Mouse (Mus musculus): ENCODE measurements around the gene Wdr1. TPM values are rescaled to one million over a fixed set of nuclear protein-coding genes. Genes with fewer than 3 reads are reported as not detected.
"Not testable (repeated sequence)": the region's sequence is repeated elsewhere in the genome, so short reads cannot be mapped to it uniquely, and the experiment has no call there.

The Wdr1 gene
- polyA plus RNA-seq, 1 experiment from 2014 or later, result 265 TPM

GRCm38 (mm10) chr5:38496491-38497057 is 66.4 kb downstream of the Wdr1 start:
- DNase-seq (ENCODE audit: low spot score), result no peak

- DNase-seq (ENCODE audit: low spot score), result no peak
These were observed 69.1 kb downstream of the Wdr1 start for GRCm38 (mm10) chr5:38493890-38494289.

- no peak for DNase-seq (ENCODE audit: low spot score)
These were observed 71.3 kb downstream of the Wdr1 start for GRCm38 (mm10) chr5:38491763-38492162.

- no peak for DNase-seq (ENCODE audit: low spot score)
These were observed 73.3 kb downstream of the Wdr1 start for GRCm38 (mm10) chr5:38489739-38490138.

- DNase-seq (ENCODE audit: low spot score), result no peak
These were observed 74.1 kb downstream of the Wdr1 start for GRCm38 (mm10) chr5:38488673-38489615.

GRCm38 (mm10) chr5:38488026-38488425 is 75.0 kb downstream of the Wdr1 start:
- no peak for DNase-seq (ENCODE audit: low spot score)

GRCm38 (mm10) chr5:38487247-38487646 is 75.8 kb downstream of the Wdr1 start:
- no peak for DNase-seq (ENCODE audit: low spot score)

GRCm38 (mm10) chr5:38485946-38486345 is 77.1 kb downstream of the Wdr1 start:
- no peak for DNase-seq (ENCODE audit: low spot score)

GRCm38 (mm10) chr5:38483518-38484110 is 79.4 kb downstream of the Wdr1 start:
- no peak for DNase-seq (ENCODE audit: low spot score)

- DNase-seq (ENCODE audit: low spot score), result no peak
These were observed 82.0 kb downstream of the Wdr1 start for GRCm38 (mm10) chr5:38480822-38481707.

- peak; percentile 82 for DNase-seq (ENCODE audit: low spot score)
These were observed 82.9 kb downstream of the Wdr1 start for GRCm38 (mm10) chr5:38479908-38480725.

- DNase-seq (ENCODE audit: low spot score), result not testable (repeated sequence)
These were observed 83.5 kb downstream of the Wdr1 start for GRCm38 (mm10) chr5:38479545-38479907.

- DNase-seq (ENCODE audit: low spot score), result peak; percentile 53
These were observed 84.0 kb downstream of the Wdr1 start for GRCm38 (mm10) chr5:38479027-38479426.

- DNase-seq (ENCODE audit: low spot score), result no peak
These were observed 85.1 kb downstream of the Wdr1 start for GRCm38 (mm10) chr5:38477731-38478445.

GRCm38 (mm10) chr5:38476861-38477565 is 86.0 kb downstream of the Wdr1 start:
- DNase-seq (ENCODE audit: low spot score), result no peak
